Mouse (Mus musculus) gastrocnemius, postnatal 25 days (tissue): ENCODE results near the gene Gm20815. TPM values are rescaled to one million over a fixed set of nuclear protein-coding genes. Genes with fewer than 3 reads are reported as not detected.
"Not testable (repeated sequence)": the region's sequence is repeated elsewhere in the genome, so short reads cannot be mapped to it uniquely, and the experiment has no call there.

Source experiments
- DNase-seq: peaks from one replicate; pipeline ENCODE4 v3.0.0; 2022
- long read RNA-seq, 2 experiments: library from polyadenylated mRNA; stranded (forward); transcript quantifications; one replicate each; pipeline ENCODE4 v2.0.0; 2021
- total RNA-seq, 2 experiments: library from RNA; stranded (reverse); gene quantifications; 1 replicate in 1 of 2; 2 replicates in 1 of 2; pipeline ENCODE4 v1.2.3; 2021

Gm20815 gene
- total RNA-seq: not detected
- long read RNA-seq, experiment 1: 0 reads
- long read RNA-seq, experiment 2: 0 reads

GRCm38 (mm10) chrY:8835069-8835468, at the start of gene Gm20815:
Gene Gm20815, minus strand, starts transcription at chrY:8835169.
- DNase-seq: not testable (repeated sequence)
